Mouse (Mus musculus) MEL (cell line): Measurements from ENCODE around the gene Pdzd2. TPM values are rescaled to one million over a fixed set of nuclear protein-coding genes. Genes with fewer than 3 reads are reported as not detected.

ENCODE experiments used
- DNase-seq: peaks from one replicate; pipeline ENCODE4 v3.0.0; 2011; ENCODE audit warnings: low read depth, low spot score
- H3K27ac ChIP-seq: 2 replicates; pipeline ENCODE4 v1.5.1; 2012; ENCODE audit warnings: low read depth, mild to moderate bottlenecking, control low read depth, low read length, moderate library complexity; ENCODE audit not compliant: control insufficient read depth
- H3K27me3 ChIP-seq, 2 experiments: fragments of 150-350 bp in 1 of 2; sonication (generic) in 1 of 2; 2 replicates each; pipeline ENCODE4 v1.6.1; 2012; ENCODE audit warnings: low read length in 2 of 2, mild to moderate bottlenecking in 2 of 2, improper control_type of control experiment in 1 of 2, moderate library complexity in 1 of 2; ENCODE audit not compliant: insufficient read depth in 2 of 2, control insufficient read depth in 1 of 2
- H3K36me3 ChIP-seq, 2 experiments: 2 replicates each; pipeline ENCODE4 v1.6.1; 2012 to 2014; ENCODE audit warnings: low read length in 2 of 2, improper control_type of control experiment in 1 of 2, inconsistent platforms in 1 of 2, mild to moderate bottlenecking in 1 of 2; ENCODE audit not compliant: insufficient read depth in 2 of 2, control insufficient read depth in 1 of 2
- H3K4me1 ChIP-seq, 2 experiments: fragments of 150-350 bp in 1 of 2; sonication (generic) in 1 of 2; 2 replicates each; pipeline ENCODE4 v1.6.1; 2012; ENCODE audit warnings: low read length in 2 of 2, improper control_type of control experiment in 1 of 2, mild to moderate bottlenecking in 1 of 2; ENCODE audit not compliant: insufficient read depth in 2 of 2, control insufficient read depth in 1 of 2
- H3K4me3 ChIP-seq, 2 experiments: fragments of 150-350 bp in 1 of 2; sonication (generic) in 1 of 2; 2 replicates each; pipeline ENCODE4 v1.5.1; 2012; ENCODE audit warnings: low read depth in 2 of 2, low read length in 2 of 2, mild to moderate bottlenecking in 2 of 2, moderate library complexity in 2 of 2, control low read depth in 1 of 2, improper control_type of control experiment in 1 of 2; ENCODE audit not compliant: control insufficient read depth in 1 of 2, insufficient read depth in 1 of 2
- H3K79me2 ChIP-seq: 2 replicates; pipeline ENCODE4 v1.6.1; 2012; ENCODE audit warnings: mild to moderate bottlenecking, low read length, moderate library complexity; ENCODE audit not compliant: control insufficient read depth, poor library complexity, insufficient read depth
- H3K9ac ChIP-seq: 2 replicates; pipeline ENCODE4 v1.6.1; 2012; ENCODE audit warnings: low read depth, mild to moderate bottlenecking, control low read depth, low read length, moderate library complexity; ENCODE audit not compliant: control insufficient read depth, poor library complexity, severe bottlenecking
- H3K9me3 ChIP-seq: fragments of 150-350 bp; sonication (generic); replicated peaks from 2 replicates; pipeline ENCODE4 v1.6.1; 2012; ENCODE audit warnings: mild to moderate bottlenecking, low read length, improper control_type of control experiment, moderate library complexity; ENCODE audit not compliant: insufficient read depth
- BHLHE40 ChIP-seq: IDR thresholded peaks from 2 replicates; pipeline ENCODE4 v1.6.1; 2012; ENCODE audit warnings: low read depth, mild to moderate bottlenecking, inconsistent platforms, low read length, improper control_type of control experiment, borderline replicate concordance
- CHD1 ChIP-seq: IDR thresholded peaks from 2 replicates; pipeline ENCODE4 v1.6.1; 2012; ENCODE audit warnings: low read depth, mild to moderate bottlenecking, inconsistent platforms, low read length, improper control_type of control experiment
- CHD2 ChIP-seq: IDR thresholded peaks from 2 replicates; pipeline ENCODE4 v1.6.1; 2011; ENCODE audit warnings: low read length, improper control_type of control experiment
- CTCF ChIP-seq, 3 experiments: IDR thresholded peaks in 2 of 3; conservative IDR thresholded peaks in 1 of 3; 2 replicates each; pipeline ENCODE4 v1.5.1; 2011 to 2012; ENCODE audit warnings: low read length in 3 of 3, low read depth in 2 of 3, mild to moderate bottlenecking in 2 of 3, improper control_type of control experiment in 1 of 3, inconsistent platforms in 1 of 3, mixed read lengths in 1 of 3, moderate library complexity in 1 of 3; ENCODE audit not compliant: control insufficient read depth in 1 of 3, insufficient read depth in 1 of 3, poor library complexity in 1 of 3, severe bottlenecking in 1 of 3
- E2F4 ChIP-seq: IDR thresholded peaks from 2 replicates; pipeline ENCODE4 v1.6.1; 2011; ENCODE audit warnings: low read depth, low read length, improper control_type of control experiment, borderline replicate concordance
- ELF1 ChIP-seq: IDR thresholded peaks from 2 replicates; pipeline ENCODE4 v1.6.1; 2014; ENCODE audit warnings: low read depth, mild to moderate bottlenecking, inconsistent platforms, low read length, improper control_type of control experiment, moderate library complexity
- EP300 ChIP-seq, 2 experiments: IDR thresholded peaks; 2 replicates each; pipeline ENCODE4 v1.6.1; 2011; ENCODE audit warnings: improper control_type of control experiment in 2 of 2, low read length in 2 of 2, low read depth in 1 of 2, mild to moderate bottlenecking in 1 of 2
- ETS1 ChIP-seq: IDR thresholded peaks from 2 replicates; pipeline ENCODE4 v1.6.1; 2012; ENCODE audit warnings: low read depth, mild to moderate bottlenecking, inconsistent platforms, low read length, improper control_type of control experiment, moderate library complexity
- GABPA ChIP-seq: IDR thresholded peaks from 2 replicates; pipeline ENCODE4 v1.6.1; 2012; ENCODE audit warnings: low read depth, mild to moderate bottlenecking, inconsistent platforms, low read length, improper control_type of control experiment, moderate library complexity
- GATA1 ChIP-seq: IDR thresholded peaks from 2 replicates; pipeline ENCODE4 v1.6.1; 2011; ENCODE audit warnings: low read depth, low read length, improper control_type of control experiment
- JUND ChIP-seq: IDR thresholded peaks from 2 replicates; pipeline ENCODE4 v1.6.1; 2011; ENCODE audit warnings: low read depth, mild to moderate bottlenecking, improper control_type of control experiment, low read length
- KAT2A ChIP-seq: conservative IDR thresholded peaks from 2 replicates; pipeline ENCODE4 v1.6.1; 2012; ENCODE audit warnings: low read depth, low read length, improper control_type of control experiment, inconsistent platforms
- MAFK ChIP-seq: IDR thresholded peaks from 2 replicates; pipeline ENCODE4 v1.6.1; 2011; ENCODE audit warnings: low read depth, mild to moderate bottlenecking, low read length, improper control_type of control experiment, borderline replicate concordance
- MAX ChIP-seq: IDR thresholded peaks from 2 replicates; pipeline ENCODE4 v1.6.1; 2011; ENCODE audit warnings: low read length, improper control_type of control experiment
- MAZ ChIP-seq: IDR thresholded peaks from 2 replicates; pipeline ENCODE4 v1.6.1; 2012; ENCODE audit warnings: low read depth, mild to moderate bottlenecking, inconsistent platforms, low read length, improper control_type of control experiment
- MEF2A ChIP-seq: IDR thresholded peaks from 2 replicates; pipeline ENCODE4 v1.6.1; 2014; ENCODE audit warnings: low read depth, mild to moderate bottlenecking, inconsistent platforms, low read length, improper control_type of control experiment; ENCODE audit not compliant: poor library complexity, insufficient replicate concordance, severe bottlenecking; ENCODE audit errors: extremely low read depth
- MXI1 ChIP-seq: IDR thresholded peaks from 2 replicates; pipeline ENCODE4 v1.6.1; 2011; ENCODE audit warnings: mild to moderate bottlenecking, low read depth, low read length, improper control_type of control experiment
- MYB ChIP-seq: IDR thresholded peaks from 2 replicates; pipeline ENCODE4 v1.6.1; 2011; ENCODE audit warnings: mild to moderate bottlenecking, low read depth, low read length, improper control_type of control experiment
- MYC ChIP-seq: IDR thresholded peaks from 2 replicates; pipeline ENCODE4 v1.6.1; 2011; ENCODE audit warnings: low read depth, mild to moderate bottlenecking, low read length, improper control_type of control experiment, moderate library complexity
- NRF1 ChIP-seq: IDR thresholded peaks from 2 replicates; pipeline ENCODE4 v1.6.1; 2014; ENCODE audit warnings: low read depth, mild to moderate bottlenecking, inconsistent platforms, low read length, improper control_type of control experiment, moderate library complexity; ENCODE audit not compliant: poor library complexity, insufficient read depth, severe bottlenecking
- POLR2A ChIP-seq, 2 experiments: IDR thresholded peaks; 2 replicates each; pipeline ENCODE4 v1.6.1; 2011 to 2012; ENCODE audit warnings: low read length in 2 of 2, mild to moderate bottlenecking in 2 of 2, control low read depth in 1 of 2, improper control_type of control experiment in 1 of 2, low read depth in 1 of 2, moderate library complexity in 1 of 2; ENCODE audit not compliant: control insufficient read depth in 1 of 2, insufficient read depth in 1 of 2, poor library complexity in 1 of 2
- POLR2AphosphoS2 ChIP-seq: IDR thresholded peaks from 2 replicates; pipeline ENCODE4 v1.6.1; 2011; ENCODE audit warnings: low read length, improper control_type of control experiment
- POLR2AphosphoS5 ChIP-seq: IDR thresholded peaks from 2 replicates; pipeline ENCODE4 v1.6.1; 2012; ENCODE audit warnings: low read depth, borderline replicate concordance, mild to moderate bottlenecking, inconsistent platforms, low read length, moderate library complexity, mixed read lengths
- RAD21 ChIP-seq: IDR thresholded peaks from 2 replicates; pipeline ENCODE4 v1.6.1; 2011; ENCODE audit warnings: mild to moderate bottlenecking, low read depth, low read length, improper control_type of control experiment
- RCOR1 ChIP-seq: IDR thresholded peaks from 2 replicates; pipeline ENCODE4 v1.6.1; 2012; ENCODE audit warnings: low read depth, mild to moderate bottlenecking, inconsistent platforms, low read length, improper control_type of control experiment
- TAL1 ChIP-seq: IDR thresholded peaks from 2 replicates; pipeline ENCODE4 v1.6.1; 2012; ENCODE audit warnings: mild to moderate bottlenecking, inconsistent platforms, low read length, moderate library complexity, mixed read lengths
- TBP ChIP-seq: IDR thresholded peaks from 2 replicates; pipeline ENCODE4 v1.8.0; 2011; ENCODE audit warnings: low read depth, low read length, improper control_type of control experiment
- TCF12 ChIP-seq: IDR thresholded peaks from 2 replicates; pipeline ENCODE4 v1.6.1; 2014; ENCODE audit warnings: low read depth, mild to moderate bottlenecking, inconsistent platforms, low read length, improper control_type of control experiment, moderate library complexity
- UBTF ChIP-seq: IDR thresholded peaks from 2 replicates; pipeline ENCODE4 v1.6.1; 2012; ENCODE audit warnings: low read depth, mild to moderate bottlenecking, inconsistent platforms, low read length, improper control_type of control experiment, moderate library complexity, borderline replicate concordance; ENCODE audit not compliant: insufficient read depth
- USF1 ChIP-seq: IDR thresholded peaks from 2 replicates; pipeline ENCODE4 v1.6.1; 2014; ENCODE audit warnings: low read depth, mild to moderate bottlenecking, inconsistent platforms, low read length, improper control_type of control experiment, moderate library complexity
- USF2 ChIP-seq, 2 experiments: IDR thresholded peaks; 2 replicates each; pipeline ENCODE4 v1.6.1; 2011 to 2012; ENCODE audit warnings: improper control_type of control experiment in 2 of 2, low read length in 2 of 2, borderline replicate concordance in 1 of 2, inconsistent platforms in 1 of 2, low read depth in 1 of 2, mild to moderate bottlenecking in 1 of 2; ENCODE audit not compliant: insufficient read depth in 1 of 2
- ZC3H11A ChIP-seq: IDR thresholded peaks from 2 replicates; pipeline ENCODE4 v1.6.1; 2012; ENCODE audit warnings: low read depth, mild to moderate bottlenecking, inconsistent platforms, low read length, improper control_type of control experiment
- ZKSCAN1 ChIP-seq: IDR thresholded peaks from 2 replicates; pipeline ENCODE4 v1.6.1; 2012; ENCODE audit warnings: low read depth, mild to moderate bottlenecking, inconsistent platforms, low read length, improper control_type of control experiment, moderate library complexity
- ZMIZ1 ChIP-seq: IDR thresholded peaks from 2 replicates; pipeline ENCODE4 v1.6.1; 2012; ENCODE audit warnings: low read depth, mild to moderate bottlenecking, inconsistent platforms, low read length, improper control_type of control experiment, moderate library complexity
- polyA plus RNA-seq, 2 experiments: library from polyadenylated mRNA; stranded (reverse) in 1 of 2; unstranded in 1 of 2; fragments of >175 nt in 1 of 2; fragments of >200 nt in 1 of 2; gene quantifications; 2 replicates each; pipeline versions ENCODE4 v1.2.1 to v1.2.4; 2012; ENCODE audit warnings: low replicate concordance in 2 of 2, low read depth in 1 of 2; ENCODE audit not compliant: insufficient read length in 2 of 2, insufficient read depth in 1 of 2, missing spikeins in 1 of 2
- total RNA-seq: library from RNA; depleted of rRNA; stranded (reverse); fragments of 300-350 nt; gene quantifications from 2 replicates; pipeline ENCODE4 v1.2.3, GENCODE M21; 2012

Pdzd2 gene
- total and polyA plus RNA-seq, 3 experiments = 0.15 to 0.33 TPM; not detected in 1

DNA sequence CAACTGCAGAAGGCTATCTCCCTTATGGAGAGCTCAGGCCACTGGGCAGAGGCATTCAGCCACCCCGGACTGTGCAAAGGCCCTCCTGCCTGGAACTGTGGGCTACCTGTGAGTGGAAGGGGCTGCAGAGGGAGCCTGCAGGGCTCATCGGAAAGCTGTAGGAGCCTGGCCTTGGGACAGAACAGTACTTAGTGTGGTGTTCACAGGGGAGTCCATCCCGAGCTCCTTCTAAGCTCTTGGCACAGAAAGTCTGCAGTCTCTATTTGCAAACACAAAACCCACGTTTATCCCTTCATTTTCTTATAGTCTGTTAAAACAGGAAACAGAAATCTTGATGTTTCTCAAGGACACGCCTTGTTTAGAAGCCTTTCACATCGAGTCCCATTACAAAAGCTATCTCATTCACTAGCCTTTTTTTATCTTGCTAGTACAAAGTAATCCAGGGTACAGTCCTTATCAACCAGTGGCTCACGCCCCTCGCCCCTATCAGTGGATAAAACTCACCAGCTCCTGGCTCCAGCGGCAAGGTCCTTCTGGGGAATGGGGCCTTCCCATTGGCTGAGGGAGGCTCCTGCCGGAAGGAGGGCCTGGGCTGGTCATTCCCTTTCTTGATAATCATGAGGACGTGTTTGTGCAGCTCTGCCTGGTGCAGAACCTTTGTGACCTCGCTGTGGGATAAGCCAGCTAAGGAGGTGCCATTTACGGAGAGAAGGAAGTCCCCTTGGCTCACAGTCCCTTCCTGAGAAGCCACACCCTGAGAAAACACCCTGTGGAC lies 372.2 kb downstream of the Pdzd2 start:
- no peaks in the 10 kb centered on the region for H3K9me3 ChIP-seq
- H3K27me3 ChIP-seq = no peaks in the 10 kb centered on the region
- peak overlapping the region; percentile 98 for H3K27ac ChIP-seq
- H3K4me1 ChIP-seq = peaks cover 22 to 48% of the 10 kb centered on the region in 2 experiments
- peak overlapping the region; percentile 43 for H3K4me3 ChIP-seq
- peaks cover 0 to 39% of the 10 kb centered on the region in 2 experiments; a peak in 2 of 4 replicates for H3K36me3 ChIP-seq
- DNase-seq = peak; percentile 98
- H3K9ac ChIP-seq = peak overlapping the region; percentile 71
- no peaks in the 10 kb centered on the region; the same call in 1 of the 2 replicates for H3K79me2 ChIP-seq
- TF ChIP-seq E2F4 (no peak), ETS1 (peak; percentile 98), UBTF (no peak), TAL1 (peak; percentile 94), CHD2 (peak; percentile 69; the same call in 1 of the 2 replicates), KAT2A (no peak; the same call in 1 of the 2 replicates), POLR2AphosphoS2 (no peak; the same call in 1 of the 2 replicates), ZC3H11A (peak; percentile 43), MAX (peak; percentile 67), MYC (peak; percentile 80; the same call in 1 of the 2 replicates), JUND (peak; percentile 65; the same call in 1 of the 2 replicates), EP300 (IDR thresholded peaks at IDR 0.05; ENCODE audit: low read depth in 1 of 2, low read length in 2 of 2) (peak; percentile 99), MXI1 (peak; percentile 85), ELF1 (peak; percentile 79), POLR2A (IDR thresholded peaks at IDR 0.05; ENCODE audit: control insufficient read depth in 1 of 2, insufficient read depth in 1 of 2, low read depth in 1 of 2, low read length in 2 of 2, poor library complexity in 1 of 2) (peak; percentile 49 to 56; a peak in 2 of 4 replicates), ZKSCAN1 (0 out of 2 replicates have a peak, but pooled peaks have one; percentile 47), TCF12 (peak; percentile 99), MAZ (peak; percentile 97), GATA1 (peak; percentile 100), USF1 (peak; percentile 55), POLR2AphosphoS5 (no peak), NRF1 (0 out of 2 replicates have a peak, but pooled peaks have one; percentile 20), RAD21 (no peak), CTCF (IDR thresholded peaks at IDR 0.05 in 2 of 3, conservative IDR thresholded peaks at IDR 0.05 in 1 of 3; ENCODE audit: control insufficient read depth in 1 of 3, insufficient read depth in 1 of 3, low read depth in 2 of 3, low read length in 3 of 3, poor library complexity in 1 of 3, severe bottlenecking in 1 of 3) (no peak), MEF2A (peak; percentile 75; the same call in 1 of the 2 replicates), MAFK (peak; percentile 89), MYB (peak; percentile 90), ZMIZ1 (no peak; the same call in 1 of the 2 replicates), TBP (peak; percentile 57; the same call in 1 of the 2 replicates), BHLHE40 (peak; percentile 93), CHD1 (no peak), RCOR1 (peak; percentile 96), GABPA (no peak), USF2 (IDR thresholded peaks at IDR 0.05; ENCODE audit: borderline replicate concordance in 1 of 2, insufficient read depth in 1 of 2, low read depth in 1 of 2, low read length in 2 of 2) (no peak)
